Mouse (Mus musculus): ENCODE measurements at regions not wholly inside any gene's neighbourhood (a gene's known extent, or its start where the extent isn't known, plus 50 kb on each side); places are given as distances from the start of the nearest gene placed in this dataset.

DNA sequence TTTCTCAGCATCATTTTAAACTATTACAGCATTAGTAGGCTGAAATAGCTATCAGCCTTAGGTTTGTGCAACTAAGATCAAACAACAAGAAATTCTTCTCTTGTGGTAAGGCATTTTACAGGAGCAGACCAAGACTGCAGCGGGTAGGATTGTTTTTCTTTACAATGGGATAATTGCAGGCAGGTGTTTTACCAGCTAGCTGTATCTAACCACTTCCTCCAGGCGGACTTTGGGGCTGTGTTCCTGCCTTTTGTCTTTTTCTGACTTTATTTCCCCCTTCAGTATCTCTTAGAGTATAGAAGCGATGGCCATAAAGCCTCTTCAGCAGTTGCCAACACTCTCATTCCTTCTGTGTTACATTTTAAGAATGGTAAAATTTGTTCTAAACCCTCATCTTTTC lies 84.8 kb upstream of the Hs6st1 start:
- DNase-seq (ENCODE audit: extremely low spot score in 1 of 2, low spot score in 1 of 2) = no peak

DNA sequence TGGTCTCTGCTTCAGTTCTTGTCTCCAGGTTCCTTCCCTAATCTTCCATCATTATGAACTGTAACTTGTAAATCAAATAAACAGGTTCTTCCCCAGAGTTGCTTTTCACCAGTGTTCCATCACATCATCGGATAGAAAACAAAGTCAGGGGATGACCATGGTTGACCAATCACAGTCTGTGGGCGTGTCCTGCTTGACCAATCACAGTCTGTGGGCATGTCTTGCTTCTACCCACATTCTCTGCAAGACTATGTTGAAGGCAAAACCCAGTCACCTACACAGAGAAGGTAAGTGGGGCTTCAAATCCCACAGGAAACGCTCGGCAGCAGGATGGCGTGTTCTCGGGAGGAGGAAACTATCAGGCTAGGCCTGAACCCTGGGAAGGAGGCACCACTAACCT lies 82.9 kb upstream of the Hs6st1 start:
- no peak for DNase-seq (ENCODE audit: extremely low spot score in 1 of 2, low spot score in 1 of 2)

GRCm38 (mm10) chr1:35986666-35987065 lies 81.5 kb upstream of the Hs6st1 start:
- no peak for DNase-seq (ENCODE audit: extremely low spot score in 1 of 2, low spot score in 1 of 2)

DNA sequence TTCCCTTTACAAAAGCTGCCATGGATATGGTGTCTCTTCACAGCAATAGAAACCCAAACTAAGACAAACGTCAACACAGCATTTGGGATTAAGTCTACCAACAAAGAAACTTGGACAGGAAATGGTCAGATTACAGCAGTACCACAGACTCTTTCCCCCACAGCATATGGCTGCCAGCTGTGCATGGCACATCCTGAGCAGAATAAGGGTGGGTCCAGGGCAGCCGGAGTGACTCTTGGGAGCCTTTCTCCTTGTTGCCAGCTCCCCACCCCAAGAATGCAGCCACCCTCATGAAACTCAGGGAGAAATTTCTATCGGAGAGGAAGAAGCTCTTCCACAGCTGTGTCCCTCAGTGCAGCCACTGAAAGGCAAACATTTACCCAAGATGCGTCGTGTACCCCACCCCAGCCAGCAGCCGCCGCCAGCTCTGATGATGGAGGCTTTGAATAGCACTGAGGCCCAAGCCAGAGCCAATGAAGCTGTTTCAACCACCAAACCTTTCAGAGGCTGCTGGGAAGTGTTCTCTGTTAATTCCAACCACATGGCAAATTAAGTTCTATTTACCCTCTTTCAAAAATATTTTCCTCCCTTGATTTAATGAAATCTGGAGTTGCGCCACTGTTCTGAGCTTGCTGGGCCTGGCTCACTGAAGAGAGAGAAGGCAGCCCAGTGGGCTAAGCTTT lies 75.8 kb upstream of the Hs6st1 start:
- no peak for DNase-seq (ENCODE audit: extremely low spot score in 1 of 2, low spot score in 1 of 2)

DNA sequence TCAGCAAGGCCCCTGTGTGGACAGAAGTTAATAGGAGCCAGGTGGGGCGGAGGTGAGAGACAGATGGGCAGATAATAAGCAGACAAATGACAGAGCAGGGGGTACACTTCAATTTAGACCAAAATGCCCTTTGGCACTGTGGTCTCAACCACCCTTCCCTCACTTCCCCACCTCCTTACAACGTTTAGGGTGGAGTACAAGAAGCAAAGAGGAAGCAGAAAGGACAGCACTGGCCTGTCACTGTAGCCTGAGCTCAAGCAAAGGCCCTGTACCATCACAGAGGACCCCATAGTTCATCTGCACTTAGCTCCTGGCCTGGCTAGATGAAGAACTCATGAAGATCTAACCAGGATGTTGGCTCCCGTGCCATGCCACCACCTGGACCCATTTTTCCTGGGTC lies 75.3 kb upstream of the Hs6st1 start:
- no peak for DNase-seq (ENCODE audit: extremely low spot score in 1 of 2, low spot score in 1 of 2)

DNA sequence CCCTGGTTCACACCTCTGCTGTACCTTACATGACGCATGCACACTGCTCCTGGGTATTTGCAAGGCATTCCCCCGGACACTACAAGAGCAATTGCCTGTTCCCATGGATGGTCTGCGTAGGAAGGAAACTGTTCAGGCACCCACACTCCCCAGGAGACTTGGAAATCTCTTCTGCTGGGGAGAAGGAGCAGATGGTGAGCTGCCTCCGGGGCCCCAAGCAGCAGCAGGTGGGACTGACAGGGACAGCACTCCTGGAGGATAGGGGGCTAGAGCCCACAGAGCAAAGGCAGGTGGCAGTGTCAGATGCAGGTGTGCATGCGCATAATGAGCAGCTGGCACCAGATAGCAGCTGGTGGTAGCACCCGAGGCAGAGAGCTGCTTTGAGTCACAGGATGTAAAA lies 72.5 kb upstream of the Hs6st1 start:
- peak; percentile 39 to 75 for DNase-seq (ENCODE audit: extremely low spot score in 1 of 2, low spot score in 1 of 2)

GRCm38 (mm10) chr1:36001319-36001718 lies 66.9 kb upstream of the Hs6st1 start:
- no peak for DNase-seq (ENCODE audit: extremely low spot score in 1 of 2, low spot score in 1 of 2)

GRCm38 (mm10) chr1:36001821-36002220 lies 66.4 kb upstream of the Hs6st1 start:
- DNase-seq (ENCODE audit: extremely low spot score in 1 of 2, low spot score in 1 of 2) = no peak

DNA sequence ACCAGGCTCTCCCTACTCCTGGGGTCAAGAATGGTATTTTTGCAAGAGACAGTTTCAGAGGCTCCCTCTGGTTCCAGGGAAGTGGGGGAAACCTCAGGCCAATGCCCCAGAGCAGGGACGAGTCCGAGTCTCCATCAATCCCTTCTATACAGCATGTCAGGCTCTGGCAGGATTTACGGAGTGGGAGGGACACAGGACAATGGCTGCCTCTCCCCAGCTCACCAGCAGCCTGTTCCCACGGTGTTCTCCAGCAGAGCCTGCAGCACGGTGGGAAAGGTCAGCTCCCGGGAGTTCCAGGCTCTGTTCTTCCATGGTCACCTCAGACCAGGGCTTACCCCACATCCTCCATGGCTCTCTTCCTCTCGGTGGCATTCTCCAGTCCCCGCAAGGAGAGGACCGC lies 64.6 kb upstream of the Hs6st1 start:
- DNase-seq (ENCODE audit: extremely low spot score in 1 of 2, low spot score in 1 of 2) = no peak

- no peak for DNase-seq (ENCODE audit: extremely low spot score in 1 of 2, low spot score in 1 of 2)
Observed at GRCm38 (mm10) chr1:36008598-36008997, 59.6 kb upstream of the Hs6st1 start.

DNA sequence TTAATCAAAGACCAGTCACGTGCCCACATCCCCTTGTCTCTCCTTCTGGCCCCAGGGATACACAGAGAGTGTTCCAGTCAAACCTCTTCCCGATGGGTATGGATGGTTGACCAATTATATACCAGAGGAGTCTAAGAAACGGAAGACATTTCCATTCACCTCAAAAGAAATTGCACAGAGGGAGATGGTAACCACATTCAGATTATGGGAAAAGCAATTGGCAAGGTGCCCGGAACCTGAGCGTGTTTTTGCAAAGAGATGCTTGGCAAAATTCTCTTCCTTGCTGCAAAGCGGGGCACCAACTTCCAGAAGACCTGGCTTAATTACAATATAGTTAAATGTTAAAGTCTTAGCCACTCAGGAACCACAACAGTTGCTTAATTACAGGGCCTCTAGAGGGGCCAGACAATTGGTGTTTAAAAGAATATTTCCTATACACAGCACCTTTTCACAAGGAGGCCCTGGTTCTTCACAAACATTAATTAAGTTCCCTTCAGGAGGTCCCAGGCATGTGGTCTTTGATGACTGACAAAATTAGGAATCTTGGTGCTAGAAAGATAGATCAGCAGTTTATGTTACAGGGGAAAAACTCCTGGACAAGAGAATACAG lies 59.1 kb upstream of the Hs6st1 start:
- DNase-seq (ENCODE audit: extremely low spot score in 1 of 2, low spot score in 1 of 2) = peak; percentile 32 to 83

GRCm38 (mm10) chr1:36010151-36010550 lies 58.0 kb upstream of the Hs6st1 start:
- DNase-seq (ENCODE audit: extremely low spot score in 1 of 2, low spot score in 1 of 2) = no peak

DNA sequence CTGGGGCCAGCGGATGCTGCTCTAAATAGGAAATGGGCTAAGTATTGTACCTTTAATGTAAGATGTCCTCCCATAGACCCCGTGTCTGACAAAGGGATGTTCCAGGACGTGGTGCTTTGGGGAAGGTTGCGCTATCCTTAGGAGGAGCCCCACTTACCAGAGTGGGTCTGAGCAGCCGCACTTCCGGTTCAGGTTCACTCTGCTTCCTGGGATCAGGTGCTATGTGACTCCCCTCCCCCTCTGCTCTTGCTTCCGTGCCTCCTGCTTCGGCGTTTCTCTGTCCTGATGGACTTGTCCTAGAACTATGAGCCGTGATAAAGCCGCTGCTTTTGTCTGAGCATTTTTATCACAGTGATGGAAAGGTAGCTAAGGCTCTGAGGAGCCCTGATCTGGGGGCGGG lies 57.4 kb upstream of the Hs6st1 start:
- DNase-seq (ENCODE audit: extremely low spot score in 1 of 2, low spot score in 1 of 2) = no peak

- DNase-seq (ENCODE audit: extremely low spot score in 1 of 2, low spot score in 1 of 2) = no peak
Observed at GRCm38 (mm10) chr1:36012081-36012765, 56.0 kb upstream of the Hs6st1 start.

DNA sequence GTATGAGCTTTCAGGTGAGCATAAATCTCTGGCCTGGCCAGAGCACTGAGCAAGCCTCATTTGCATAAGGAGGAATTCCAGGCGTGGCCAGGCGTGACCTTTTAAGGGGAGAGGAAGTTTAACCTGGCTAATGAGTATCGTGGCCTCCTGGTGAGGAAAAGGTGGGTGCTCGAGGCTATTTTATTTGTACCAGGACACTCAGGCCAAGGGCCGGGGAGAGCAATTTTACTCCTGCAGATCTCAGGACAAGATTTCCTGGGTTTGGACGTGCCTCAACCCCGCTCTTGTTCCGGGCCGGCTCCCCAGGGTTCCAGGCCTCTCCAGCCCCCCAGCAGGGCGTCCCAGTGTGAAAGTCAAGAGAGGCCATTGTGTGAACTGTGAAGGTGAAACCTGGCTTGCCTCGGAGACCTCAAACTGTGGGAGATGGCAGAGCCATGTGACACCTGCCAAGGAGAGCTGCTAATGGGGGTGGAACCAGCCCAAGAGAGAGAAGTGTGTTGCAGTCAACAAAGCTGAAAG lies 54.3 kb upstream of the Hs6st1 start:
- DNase-seq (ENCODE audit: extremely low spot score in 1 of 2, low spot score in 1 of 2) = no peak

- DNase-seq (ENCODE audit: extremely low spot score in 1 of 2, low spot score in 1 of 2) = no peak
Observed at GRCm38 (mm10) chr1:36014372-36014771, 53.8 kb upstream of the Hs6st1 start.

DNA sequence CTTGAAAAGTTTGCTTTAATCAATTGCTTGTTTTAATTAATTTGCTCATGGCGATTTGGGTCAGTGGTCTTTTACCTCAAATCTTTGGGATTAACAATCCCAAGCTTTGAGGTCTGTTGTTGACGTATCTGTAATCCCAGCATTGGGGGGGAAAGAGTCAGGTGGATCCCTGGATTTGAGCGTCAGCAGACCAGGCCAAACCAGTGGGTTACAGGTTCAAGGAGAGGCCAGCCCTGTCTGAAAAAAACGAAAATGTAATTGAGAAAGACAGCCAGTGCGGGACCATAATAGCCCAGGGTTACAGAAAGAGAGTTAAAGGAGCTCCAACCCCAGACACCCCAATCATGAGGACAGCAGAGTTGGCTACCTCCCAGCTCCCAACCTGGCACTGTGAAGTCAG lies 53.0 kb upstream of the Hs6st1 start:
- DNase-seq (ENCODE audit: extremely low spot score in 1 of 2, low spot score in 1 of 2) = no peak

DNA sequence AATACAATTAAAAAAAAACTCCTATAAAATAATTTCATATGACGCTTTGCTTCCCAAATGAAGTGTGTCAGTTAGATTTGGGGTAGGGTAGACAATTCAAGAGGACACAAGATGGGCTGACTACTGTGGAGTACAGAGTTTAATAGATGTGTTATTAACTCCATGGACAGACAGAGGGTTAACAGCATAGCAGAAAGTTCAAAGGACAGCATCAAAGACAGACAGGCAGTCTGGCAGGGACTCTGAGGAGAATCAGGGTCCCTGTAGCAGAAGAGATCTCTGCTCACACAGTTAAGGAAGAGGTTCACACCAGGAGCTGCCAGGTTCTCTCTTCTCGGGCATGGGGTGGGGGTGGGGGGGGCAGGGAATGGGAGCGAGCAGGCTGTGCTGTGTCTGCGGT lies 51.6 kb upstream of the Hs6st1 start:
- DNase-seq (ENCODE audit: extremely low spot score in 1 of 2, low spot score in 1 of 2) = no peak

- DNase-seq (ENCODE audit: extremely low spot score in 1 of 2, low spot score in 1 of 2) = no peak
Observed at GRCm38 (mm10) chr1:36017061-36017461, 51.1 kb upstream of the Hs6st1 start.

GRCm38 (mm10) chr1:36017656-36018055 lies 50.5 kb upstream of the Hs6st1 start:
- no peak for DNase-seq (ENCODE audit: extremely low spot score in 1 of 2, low spot score in 1 of 2)
